Mouse (Mus musculus) central nervous system, embryonic 18 days (tissue): ENCODE data around the gene Gm21586. TPM values are rescaled to one million over a fixed set of nuclear protein-coding genes. Genes with fewer than 3 reads are reported as not detected.

Experiments
- polyA plus RNA-seq: library from polyadenylated mRNA; depleted of rRNA; stranded (reverse); fragments of >200 nt; gene quantifications from 2 replicates; pipeline ENCODE4 v1.2.3, GENCODE M21; 2012; rRNA removed

The Gm21586 gene
- polyA plus RNA-seq: not detected in 2 replicates

DNA sequence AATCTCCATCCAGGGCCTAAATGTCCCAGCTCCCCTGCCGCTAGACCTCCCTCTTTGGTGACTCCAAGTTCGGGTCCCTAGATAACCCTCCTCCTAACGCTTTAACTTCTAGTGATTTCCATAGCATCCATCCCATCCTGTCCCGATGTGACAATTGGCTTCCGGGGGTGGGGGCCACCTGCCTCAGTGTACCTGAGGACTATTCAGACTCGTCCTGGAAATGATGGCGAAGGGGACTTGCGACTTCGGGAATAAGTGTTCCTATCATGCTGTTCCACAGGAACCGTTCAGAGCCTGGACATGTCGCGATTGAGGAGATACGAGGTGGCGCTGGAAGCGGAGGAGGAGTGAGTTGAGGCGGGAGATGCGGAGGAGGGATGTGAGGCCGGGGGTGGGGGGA, at the start of gene Gm21586:
TSS of gene Gm21586 (plus strand) at position 301 of the 400 bp plus-strand sequence.

DNA sequence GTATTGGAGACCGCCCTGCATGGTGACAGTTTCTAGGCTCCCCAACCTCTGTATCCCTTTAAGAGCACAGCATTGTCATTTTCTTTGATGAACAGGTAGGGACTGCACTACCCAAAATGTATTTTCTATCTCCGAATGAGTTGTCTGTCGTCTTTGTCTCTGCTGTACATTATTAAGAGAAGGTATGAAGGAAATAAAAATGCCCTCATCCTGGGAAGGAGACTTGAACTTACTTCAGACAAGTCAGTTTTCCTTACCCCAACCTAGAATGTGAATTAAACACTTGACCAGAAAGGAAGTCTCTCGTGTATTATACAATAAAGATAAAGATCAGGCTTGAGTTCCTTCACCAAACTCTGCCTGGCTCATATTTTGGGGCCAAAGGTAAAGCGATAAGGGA, 27.3 kb downstream of the Gm21586 start, which contains the start of gene Gm2163:
TSS of gene Gm2163 (plus strand) at position 301 of the 400 bp plus-strand sequence.

Other genes with a start within 250 kb of the Gm21586 start
- gene Gm10600, start 198.7 kb upstream of the Gm21586 start, polyA plus RNA-seq: not detected in 2 replicates
- gene Ccl21b, start 183.6 kb upstream of the Gm21586 start, polyA plus RNA-seq: not detected in 2 replicates
- not detected in 2 replicates for gene Gm21953, start 145.1 kb upstream of the Gm21586 start, polyA plus RNA-seq
- 0.32 and 0.38 TPM in 2 replicates for gene Fam205a3, start 121.0 kb upstream of the Gm21586 start, polyA plus RNA-seq
- 0.80 and 1.0 TPM in 2 replicates for gene Gm2163, start 27.4 kb downstream of the Gm21586 start, polyA plus RNA-seq
- gene Fam205a2, start 88.8 kb downstream of the Gm21586 start, polyA plus RNA-seq: 0.32 and 0.38 TPM in 2 replicates
- gene Gm10591, start 172.8 kb downstream of the Gm21586 start, polyA plus RNA-seq: not detected in 2 replicates
- 0.24 TPM in 1 of 2 replicates, not detected in the other for gene Gm2564, start 190.3 kb downstream of the Gm21586 start, polyA plus RNA-seq
- 1.7 and 3.6 TPM in 2 replicates for gene Ccl27b, start 215.9 kb downstream of the Gm21586 start, polyA plus RNA-seq
- gene Il11ra2, start 222.5 kb downstream of the Gm21586 start, polyA plus RNA-seq: 0.05 and 0.11 TPM in 2 replicates